Mouse (Mus musculus): ENCODE results near the gene Tmem106c.

Tmem106c gene

DNA sequence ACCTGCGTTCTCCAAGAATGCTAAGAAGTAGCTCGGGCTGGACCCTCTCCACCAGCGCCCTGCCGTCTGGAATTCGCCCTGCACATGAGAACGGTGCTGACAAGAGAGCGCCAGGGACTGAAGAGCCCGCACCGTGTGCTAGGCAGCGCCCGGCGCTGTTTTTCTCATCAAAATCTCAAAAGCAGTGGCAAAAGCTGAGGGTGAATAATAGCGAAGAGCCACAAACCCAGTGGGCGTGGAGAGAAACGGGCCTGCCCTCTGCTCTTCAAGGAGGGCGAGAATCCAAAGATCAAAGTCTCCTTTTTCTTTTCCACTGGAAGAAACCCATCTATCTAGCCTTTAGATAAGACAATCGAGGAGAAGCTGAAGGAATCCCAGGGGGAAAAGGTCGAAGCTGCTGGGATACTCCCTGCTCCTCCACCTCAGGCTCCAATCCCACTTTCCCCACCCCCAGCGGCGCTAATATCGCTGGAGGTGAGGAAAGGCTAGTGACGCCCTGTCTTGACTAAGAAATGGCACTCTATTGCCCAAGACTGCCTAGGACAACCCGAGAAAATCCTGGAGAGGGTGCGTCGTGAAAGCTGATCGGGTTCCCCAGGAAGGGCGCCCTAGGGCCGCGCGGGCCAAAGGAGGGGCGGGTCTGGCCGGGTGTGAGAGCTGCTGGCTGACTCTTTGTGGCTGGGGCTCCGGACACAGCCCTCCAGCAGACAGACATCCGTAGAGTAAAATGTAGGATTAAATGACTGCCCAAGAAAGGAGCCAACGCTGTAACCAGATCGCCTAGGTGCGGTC is 37.5 kb downstream of the Tmem106c start:
- no peak for DNase-seq (ENCODE audit: low read depth, low spot score)

DNA sequence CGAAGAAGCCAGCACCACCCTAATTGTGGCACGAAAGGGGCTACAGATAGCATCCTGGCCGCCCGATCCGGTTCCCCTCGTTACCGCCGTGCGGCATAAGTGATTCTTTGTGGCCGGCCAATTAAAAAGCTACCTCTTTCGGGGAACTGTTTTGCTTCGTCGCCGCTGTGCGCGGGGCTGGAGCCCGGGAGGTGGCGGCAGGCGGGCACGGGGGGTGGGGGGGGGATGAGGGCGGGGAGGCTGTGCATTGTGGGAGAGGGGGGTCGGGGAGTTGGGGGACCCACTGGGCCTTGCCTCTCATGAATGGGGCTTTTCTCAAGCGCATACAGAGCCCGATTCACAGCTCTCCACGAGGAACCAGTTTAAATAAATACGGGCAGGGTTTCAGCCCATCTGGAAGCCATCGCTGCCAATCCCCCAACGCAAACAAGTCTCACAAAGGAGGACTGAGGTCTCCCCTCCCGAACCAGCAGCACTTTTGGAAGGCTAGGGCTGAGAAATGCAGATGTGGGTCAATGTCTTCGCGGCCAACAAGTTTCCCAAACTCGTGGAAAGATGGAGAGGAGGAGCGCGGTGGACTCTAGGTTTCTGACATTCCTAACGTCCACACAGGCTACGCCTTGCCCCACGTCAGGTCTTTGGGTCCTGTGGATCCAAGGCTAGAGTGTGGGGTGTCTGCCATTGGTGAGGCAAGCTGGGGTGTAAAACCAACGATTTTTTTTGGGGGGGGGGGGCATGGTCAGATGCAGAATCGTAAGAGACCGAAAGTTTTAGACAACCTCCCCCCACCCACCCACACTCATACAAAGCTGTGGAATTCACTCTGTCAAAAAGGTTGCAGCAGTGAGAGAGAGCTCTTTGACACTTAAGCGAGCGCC is 38.4 kb downstream of the Tmem106c start:
- DNase-seq (ENCODE audit: low read depth, low spot score) = peak; percentile 55

DNA sequence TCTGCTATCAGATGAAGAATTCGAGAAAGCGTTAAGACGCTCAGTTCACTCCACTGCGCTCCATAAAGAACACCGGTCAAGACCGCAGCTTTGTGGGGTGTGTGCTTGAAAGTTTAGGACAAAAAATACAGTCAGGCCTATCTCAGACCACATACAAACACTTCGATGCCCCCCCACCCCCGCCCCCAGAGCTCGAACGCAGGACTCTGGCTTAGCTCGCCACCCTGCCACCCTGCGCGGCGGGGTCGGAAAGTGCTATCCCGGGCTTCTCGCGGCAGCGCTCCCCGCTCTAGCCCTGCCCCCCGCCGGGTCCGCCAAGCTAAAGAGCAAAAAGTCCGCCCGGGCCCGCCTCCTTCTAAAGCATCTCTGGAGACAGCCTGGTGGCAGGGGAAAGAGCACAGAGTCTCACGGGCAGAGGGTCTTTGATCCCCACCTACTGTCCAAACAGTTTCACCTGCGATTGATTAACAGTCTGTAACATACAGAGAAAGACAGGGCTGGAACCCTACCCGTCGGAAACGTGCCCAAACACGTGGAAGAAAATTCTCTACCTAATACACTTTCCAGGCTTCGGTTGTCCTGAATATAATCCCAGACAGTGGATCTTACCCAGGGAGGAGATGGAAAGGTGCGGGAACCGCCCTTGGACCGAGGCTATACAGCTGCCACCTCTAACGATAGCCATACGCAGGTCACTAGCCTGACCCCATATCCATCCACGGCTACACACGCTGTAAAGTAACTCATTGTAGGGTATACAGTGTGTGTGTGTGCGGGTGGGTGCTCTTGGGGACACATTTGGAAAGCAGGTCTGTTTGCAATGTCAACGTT is 39.2 kb downstream of the Tmem106c start:
- no peak for DNase-seq (ENCODE audit: low read depth, low spot score)

DNA sequence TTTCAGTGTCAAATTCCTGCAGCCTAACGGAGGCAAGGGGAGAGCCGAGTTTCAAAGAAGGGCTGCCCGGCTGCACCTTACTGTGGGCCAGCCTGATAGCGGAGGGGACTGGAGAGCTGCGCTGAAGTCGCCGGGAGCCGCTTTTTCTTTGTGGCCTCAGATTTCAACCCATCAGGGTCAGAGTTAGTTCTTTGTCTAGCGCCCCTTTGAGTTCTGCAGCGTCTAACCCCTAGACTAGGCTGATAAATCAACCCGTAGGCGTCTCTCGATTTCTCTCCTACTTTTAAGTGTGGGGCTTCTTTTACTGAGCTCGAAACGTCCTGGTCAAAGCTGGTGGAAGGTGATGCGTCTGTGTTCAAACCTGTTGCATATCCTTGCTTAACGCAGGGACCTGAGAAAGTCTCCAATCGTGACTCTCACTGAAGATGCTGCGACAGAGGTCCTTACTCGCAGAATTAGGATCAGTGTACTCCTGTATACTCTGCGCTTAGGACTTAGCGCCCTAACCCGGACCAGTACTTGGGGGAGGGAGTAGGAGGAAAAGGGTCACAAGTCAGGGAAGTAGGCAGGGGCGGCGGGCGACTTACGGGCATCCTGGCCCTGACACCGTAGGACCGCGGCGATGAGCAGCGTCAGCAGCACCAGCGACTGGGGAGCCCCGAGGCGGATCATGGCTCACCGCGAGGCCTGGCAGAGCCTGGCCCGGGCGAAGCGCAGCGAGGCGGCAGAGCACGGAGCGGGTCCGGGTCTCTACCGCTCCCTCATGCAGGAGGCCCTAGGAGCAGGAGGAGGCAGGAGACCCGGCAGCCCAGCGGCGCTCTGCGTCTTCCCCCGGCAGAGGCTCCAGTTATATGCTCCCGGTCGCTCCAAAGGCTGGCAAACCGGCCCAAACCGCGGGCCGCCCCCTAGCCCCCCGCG is 40.1 kb downstream of the Tmem106c start, which contains the start of gene Col2a1:
Col2a1 (minus strand) TSS at position 874 of the 918 bp plus-strand sequence.
- no peak for DNase-seq (ENCODE audit: low read depth, low spot score)

DNA sequence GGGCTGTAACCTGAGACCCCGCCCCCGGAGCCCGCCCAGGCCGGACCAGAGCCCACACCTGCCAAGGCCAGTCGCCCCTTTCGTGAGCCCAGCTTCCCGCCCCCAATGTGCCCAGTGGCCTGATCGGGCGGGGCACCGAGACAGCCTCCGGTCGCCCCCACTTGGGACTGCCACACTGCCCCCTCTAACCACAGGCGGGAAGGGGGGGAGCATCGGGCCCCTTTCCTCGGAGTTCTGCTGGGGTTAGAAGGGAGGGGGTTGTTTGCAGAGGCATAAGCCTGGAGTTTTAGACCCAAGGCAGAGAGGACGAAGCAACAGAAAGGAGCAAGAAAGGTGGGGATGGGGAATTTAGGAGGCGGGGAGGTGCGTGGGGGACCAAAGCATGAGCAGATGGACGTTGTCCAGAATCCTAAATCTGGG is 40.8 kb downstream of the Tmem106c start:
- DNase-seq (ENCODE audit: low read depth, low spot score) = no peak

DNA sequence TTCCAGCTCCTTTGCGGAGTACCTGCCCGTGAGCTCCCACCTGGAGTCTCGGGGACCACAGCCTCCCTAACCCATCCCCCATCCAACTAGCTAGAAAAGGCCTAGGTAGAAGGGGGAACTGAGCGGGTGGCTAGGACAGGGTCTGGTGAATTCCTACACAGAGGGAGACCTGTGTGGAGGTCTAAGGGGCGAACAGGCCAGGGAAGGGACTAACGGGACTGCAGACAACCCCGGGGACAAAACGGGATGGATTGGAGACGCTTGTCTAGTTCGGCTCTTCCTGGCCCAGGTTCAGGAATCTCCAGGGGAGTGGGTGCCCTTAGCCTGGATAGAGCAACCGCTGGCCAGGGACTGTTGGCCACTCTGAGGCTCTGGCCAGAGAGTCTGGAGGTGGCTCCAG is 41.2 kb downstream of the Tmem106c start:
- no peak for DNase-seq (ENCODE audit: low read depth, low spot score)

DNA sequence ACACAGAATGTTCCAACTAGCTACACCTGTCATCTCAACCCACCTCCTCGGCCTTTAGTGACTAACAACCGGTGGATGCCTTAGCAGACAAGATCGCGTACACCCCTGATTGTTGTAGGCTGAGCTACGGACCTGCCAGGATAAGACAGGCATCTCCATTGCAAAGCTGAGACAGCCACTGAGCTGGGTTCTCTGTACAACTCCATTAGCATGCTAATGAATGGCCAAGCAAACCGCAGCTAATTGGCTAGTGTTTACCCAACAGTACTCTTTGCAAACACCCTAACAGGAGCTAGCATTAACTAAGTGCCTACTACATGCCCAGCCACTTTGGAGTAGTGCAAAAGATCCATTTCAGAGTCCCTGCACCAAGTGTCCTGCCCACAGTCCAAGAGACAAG is 48.8 kb downstream of the Tmem106c start:
- DNase-seq (ENCODE audit: low read depth, low spot score) = no peak

DNA sequence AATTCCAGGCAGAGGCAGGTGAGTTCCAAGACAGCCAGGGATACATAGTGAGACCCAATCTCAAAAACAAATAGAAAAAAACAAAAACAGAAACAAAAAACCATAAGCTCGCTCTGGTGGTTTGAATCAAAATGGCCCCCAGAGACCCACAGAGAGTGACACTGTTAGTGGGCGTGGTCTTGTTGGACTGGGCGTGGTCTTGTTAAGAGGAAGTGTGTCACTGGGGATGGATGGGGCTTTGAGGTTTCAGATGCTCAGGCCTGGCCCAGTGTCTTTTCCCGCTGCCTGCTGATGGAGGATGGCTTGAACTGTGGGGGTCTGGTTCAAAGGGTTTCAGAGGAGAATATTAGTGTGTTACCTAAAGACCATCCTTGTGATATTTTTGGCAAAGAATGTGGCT is 53.9 kb downstream of the Tmem106c start:
- DNase-seq (ENCODE audit: low read depth, low spot score) = no peak

DNA sequence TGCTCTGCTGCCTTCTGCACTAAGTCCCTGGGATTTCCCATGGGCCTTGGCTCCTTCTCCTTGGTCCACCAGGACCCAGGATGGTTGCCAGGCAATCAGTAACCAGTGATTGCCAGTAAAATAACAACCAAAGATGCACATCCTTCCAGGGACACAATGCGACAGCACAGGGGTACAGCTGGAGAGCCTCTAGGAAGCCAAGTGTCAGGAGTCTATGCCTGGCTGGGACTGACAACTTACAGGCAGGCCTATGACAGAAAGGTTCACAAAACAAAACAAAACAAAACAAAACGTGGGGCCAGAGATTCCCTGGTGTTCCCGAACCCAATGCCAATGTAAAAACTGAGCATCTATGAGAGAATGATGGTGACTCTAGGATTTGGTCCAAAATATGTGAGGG is 55.0 kb downstream of the Tmem106c start:
- DNase-seq (ENCODE audit: low read depth, low spot score) = no peak
